Mouse (Mus musculus): ENCODE data around the gene Rgl2.

- TF ChIP-seq CTCF (IDR thresholded peaks at IDR 0.05) (no peak), EP300 (IDR thresholded peaks at IDR 0.05) (no peak)
These were observed 27.3 kb upstream of the Rgl2 start for GRCm38 (mm10) chr17:33902079-33902478.
